Mouse (Mus musculus) 3T3-L1 (cell line): ENCODE results near the gene Akip1.

Source experiments
- DNase-seq: peaks from one replicate; pipeline ENCODE4 v3.0.0-alpha.2; 2015; ENCODE audit warnings: low read depth, low spot score

Akip1 gene

DNA sequence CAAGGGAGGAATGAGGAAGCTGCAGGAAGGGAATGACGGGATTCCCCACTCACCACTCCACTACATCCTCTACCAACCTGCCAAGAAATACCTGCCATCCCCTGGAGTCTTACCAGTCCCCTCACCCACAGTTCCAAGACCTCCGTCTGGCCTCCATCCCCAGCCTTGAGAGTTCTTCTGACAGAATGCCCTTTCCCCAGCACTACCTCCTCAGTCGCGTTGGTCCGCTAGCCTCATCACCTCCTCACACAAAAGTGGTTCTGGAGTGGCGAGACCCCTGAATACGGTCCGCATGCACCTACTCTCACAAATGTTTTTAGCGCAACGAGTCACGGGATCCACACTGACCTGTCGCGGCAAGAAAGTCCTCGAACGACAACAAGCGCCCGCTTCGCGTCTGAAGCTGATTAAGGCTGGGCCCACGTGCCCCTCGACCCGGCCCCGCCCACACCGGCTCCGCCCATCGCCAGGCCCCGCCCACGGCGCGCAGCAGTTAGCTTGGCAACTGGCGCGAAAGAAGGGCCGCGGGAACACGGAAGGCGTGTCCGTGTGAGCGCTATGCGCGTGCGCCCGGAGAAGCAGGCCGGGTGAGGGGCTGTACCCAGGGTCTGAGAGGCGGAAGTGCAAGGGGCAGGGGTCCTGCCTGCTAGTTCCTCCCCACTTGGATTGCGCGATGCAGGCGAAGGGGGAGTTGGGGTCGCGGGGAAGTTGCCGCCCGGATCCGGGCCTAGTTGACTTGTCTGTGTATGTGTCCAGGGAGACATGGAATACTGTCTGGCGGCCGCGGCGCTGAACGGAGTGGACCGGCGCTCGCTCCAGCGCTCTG is at the start of gene Akip1, which contains the start of gene St5:
Akip1 (plus strand) TSS at position 501 of the 826 bp plus-strand sequence.
St5 (minus strand) TSS at position 416 of the 826 bp plus-strand sequence.
- DNase-seq = peak; percentile 58

DNA sequence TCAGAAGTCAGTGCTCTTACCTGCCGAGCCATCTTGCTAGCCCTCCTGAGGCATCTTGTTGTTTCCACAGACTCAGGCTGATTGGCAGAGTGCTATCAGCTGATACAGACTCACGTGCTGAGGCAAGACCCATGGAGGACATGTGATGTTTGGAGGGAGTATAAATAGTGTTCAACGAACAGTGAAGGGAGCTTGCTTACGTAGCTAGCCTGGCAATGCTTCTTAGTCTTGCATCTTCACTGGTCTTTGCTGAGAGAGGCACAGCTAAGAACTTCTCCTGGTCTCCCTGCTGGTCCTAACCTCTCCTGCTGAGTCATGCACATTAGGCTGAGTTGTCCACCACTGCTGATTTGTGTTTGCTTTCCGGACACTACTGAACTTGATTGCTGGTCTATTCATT is 48.6 kb upstream of the Akip1 start:
- no peak for DNase-seq

DNA sequence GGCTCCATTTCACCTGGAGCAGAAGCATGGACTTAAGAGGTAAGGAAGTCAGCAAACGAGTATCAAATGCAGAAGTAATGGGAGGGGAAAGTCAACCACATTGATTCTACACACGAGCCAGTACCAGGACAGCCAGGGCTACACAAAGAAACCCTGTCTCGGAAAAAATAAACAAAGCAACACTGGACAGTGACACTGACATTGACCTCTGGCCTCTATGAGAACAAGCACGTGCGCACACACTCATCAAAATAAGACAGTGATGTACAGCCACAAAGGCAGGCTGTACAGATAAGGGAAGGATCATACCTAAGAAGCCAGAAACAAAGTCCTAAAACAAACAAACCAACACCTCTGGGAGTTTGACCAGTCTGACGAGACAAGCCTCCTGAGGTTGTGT is 45.6 kb upstream of the Akip1 start:
- DNase-seq = no peak

DNA sequence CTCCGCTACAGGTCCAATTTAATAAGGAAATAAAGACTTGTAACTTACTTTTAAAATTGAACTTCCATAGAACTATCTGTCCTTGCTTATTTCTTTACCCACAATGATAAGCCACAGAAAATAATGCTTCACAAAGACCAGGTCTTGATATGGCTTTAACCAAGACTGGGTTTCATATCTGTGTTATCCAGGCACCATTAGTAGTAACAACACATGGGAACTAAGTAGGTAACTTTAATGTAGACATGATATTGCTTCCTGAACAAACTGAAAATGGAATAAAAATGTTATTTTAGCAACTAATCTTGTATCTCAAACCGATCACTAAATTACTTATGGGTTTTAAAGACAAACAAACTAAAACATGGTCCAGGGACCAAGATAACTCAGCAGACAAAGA is 44.2 kb upstream of the Akip1 start:
- DNase-seq = no peak

DNA sequence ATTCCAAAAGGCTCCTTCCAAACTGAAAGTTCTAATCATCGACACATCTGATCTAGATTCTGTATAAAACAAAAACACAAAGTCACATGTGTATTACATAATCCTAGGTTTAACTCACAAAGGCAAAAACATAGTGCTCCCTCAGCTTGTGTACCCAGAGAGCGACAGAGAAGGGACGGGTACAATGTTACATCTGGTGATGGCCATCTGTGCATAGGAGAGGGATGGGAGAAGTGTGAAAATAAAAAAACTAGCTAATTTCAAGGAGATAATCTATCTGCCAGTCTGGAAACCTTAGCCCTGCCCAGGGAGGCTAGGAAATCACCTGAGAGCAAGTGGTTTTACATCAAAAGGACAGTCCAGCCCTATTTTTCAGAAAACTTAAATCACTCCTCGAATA is 40.9 kb upstream of the Akip1 start:
- DNase-seq = no peak

DNA sequence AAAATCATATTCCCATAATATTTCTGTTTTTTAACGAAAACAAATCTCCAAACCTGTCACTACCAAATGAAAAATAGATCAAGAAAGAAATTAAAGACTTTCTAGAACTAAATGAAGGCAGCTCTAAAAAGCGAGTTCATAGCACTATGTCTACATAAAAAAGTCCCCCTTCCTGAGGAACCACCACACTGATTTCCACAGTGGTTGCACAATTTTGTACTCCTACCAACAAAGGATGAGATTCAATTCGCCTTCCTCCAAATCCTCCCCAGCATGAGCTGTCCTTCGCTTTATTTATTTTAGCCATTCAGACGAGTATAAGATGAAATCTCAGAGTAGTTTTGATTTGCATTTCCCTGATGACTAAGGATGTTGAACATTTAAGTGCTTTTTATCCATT is 36.8 kb upstream of the Akip1 start:
- DNase-seq = peak; percentile 50

DNA sequence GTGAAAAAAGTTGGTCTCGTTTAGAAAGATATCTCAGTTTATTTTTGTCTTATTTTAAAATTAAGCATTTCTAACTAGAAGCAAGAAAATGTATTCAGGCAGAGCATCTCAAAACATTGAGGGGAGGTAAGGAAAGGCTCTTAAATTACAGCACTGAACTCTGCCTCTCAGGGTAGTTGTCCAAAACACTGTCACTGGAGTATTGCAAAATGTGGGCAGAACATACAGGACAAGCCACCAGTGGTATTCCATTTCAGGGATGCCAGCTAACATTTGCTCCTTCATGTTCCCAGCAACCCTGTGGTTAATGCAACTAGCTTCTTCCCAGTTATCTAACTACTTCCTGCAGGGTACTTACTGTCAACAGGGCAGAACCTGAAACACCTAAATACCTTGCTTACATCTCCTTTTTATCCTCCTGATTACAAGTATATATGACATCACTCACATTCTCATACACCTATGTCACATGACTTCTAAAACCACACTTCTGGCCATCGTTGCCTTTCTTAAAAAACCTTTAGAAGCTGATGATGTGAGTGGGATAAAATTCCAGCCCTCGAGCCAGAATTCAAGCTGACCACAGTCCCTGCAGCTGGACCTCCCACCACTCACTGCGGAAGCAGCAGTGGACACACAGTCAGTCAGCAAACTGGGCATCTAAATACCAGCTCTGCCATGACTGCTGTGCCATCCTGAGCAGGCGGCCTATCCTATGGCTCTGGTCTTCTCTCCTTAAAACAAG is 33.9 kb upstream of the Akip1 start:
- peak; percentile 63 for DNase-seq

DNA sequence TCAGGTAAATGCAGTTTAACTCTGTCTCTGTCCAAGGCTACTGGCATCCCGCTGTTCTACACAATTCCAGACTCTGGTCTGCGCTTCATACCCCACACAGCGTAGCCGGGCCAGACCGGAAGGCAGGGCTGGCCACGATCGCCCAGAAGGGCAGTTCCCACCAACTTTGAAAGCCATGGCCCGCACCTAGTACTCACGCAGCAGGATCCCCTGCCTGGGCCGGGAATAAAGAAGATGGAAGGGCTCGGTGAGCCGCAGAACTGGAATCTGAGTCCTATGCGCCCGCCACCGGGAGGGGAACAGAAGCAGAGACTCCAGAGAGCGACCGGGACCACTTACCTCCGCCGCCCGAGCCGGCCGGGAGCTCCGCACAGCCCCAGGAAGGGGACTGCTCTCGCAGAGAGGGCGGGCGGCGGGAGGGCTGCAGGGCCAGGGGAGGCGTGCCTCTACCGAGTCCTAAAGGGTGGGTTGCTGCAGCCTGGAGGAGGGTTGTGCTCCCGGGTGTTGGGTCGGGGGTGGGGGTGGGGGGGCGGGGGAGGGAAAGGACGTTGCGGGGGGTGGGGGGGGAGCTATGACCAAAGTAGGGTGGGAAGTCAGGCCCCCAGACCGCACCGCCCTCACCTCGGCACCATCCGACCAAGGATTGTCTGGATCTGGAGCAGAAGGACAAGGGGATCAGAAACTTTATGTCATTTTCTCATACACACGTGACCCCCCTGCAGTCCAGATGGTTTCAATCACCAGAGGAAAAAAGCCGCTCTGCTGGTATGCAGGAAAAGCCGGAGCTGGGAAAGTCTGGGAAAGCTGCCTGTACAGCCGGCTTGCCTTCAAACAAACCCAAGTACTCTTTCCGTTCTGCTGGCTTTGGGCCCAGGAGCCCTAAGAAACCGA is 31.7 kb upstream of the Akip1 start:
- DNase-seq = peak; percentile 95

DNA sequence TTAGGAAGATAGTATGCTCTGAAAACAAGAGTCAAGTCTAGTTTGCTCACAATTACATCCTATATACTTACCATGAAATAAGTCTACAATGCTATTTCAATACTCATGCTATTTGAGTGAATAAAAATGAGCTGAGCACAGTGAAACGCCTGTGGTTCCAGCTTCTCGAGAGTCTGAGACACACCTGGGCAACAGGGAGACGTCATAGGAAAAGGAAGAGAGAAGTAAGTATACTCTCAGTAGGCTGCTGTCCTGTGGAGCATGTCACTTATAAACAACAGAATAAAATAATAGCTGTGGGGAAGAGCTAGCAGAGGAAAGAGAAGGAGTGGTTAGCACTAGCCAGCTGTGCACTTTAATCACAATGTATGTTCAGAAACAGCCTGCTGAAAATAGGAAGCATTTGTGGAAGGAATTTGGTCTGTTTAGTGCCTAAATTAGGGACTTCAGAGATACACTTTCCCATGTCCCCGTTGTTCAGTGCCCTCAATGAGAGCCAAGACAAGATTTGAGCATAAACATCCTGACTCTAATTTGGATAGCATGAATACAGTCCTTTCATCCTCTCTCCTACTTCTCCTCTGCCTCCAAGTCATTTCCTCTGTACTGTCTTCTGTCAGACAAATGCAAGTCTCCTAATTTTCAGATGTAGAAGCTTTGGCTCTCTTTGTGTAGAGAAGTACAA is 28.4 kb upstream of the Akip1 start:
- DNase-seq = no peak

DNA sequence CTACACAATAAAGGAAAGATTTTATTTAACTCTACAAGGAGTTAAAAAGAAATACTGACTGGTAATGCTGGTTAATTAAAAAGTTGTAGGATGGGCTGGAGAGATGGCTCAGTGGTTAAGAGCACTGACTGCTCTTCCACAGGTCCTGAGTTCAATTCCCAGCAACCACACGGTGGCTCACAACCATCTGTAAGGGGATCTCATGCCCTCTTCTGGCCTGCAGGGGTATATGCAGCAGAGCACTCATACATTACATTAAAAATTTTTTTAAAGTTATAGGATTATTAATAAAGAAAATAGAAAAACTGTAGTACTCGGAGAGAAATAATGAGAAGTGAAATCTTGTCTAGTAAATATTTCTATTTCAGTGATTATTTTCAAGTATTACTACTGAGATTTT is 23.2 kb upstream of the Akip1 start:
- no peak for DNase-seq

DNA sequence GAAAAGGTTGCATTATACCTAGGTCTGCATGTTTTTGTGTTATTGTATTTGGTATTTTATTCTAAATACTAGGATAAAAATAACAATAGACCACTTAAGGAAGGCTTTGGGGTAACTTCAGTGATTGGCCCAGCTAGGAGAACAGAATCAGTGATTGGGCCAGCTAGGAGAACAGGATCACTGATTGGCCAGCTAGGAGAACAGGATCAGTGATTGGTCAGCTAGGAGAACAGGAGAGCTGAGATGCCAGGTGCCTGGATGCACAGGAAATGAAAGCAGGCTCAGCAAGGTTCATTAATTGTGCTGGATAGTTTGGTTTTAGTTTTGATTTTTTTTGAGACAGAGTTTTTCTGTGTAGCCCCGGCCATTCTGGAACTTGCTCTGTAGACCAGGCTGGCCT is 22.6 kb upstream of the Akip1 start:
- no peak for DNase-seq

DNA sequence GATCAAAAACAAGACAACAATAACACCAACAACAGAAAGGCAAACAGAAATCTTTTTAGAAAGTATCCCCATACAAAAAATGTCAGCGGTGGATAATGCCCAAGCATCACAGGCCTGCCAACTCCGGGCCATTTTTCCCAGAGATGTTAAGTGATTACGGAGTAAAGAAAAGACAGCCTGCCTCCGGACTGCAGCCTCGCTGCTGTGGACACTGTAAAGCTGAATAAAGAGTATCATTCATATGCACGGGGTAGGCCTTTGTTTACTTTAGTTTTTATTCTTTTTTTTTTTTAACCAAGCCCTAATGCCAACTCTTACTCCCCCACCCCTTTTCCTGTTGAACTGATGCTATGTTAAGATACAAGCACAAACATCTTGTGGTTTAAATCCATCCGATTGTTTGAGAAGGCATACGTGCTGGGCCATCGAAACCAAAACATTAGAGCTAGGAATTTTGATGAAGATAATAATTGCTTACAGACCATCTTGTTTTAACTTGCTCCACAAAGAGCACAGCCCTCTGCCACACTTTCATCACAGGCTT is 16.8 kb upstream of the Akip1 start:
- DNase-seq = no peak

DNA sequence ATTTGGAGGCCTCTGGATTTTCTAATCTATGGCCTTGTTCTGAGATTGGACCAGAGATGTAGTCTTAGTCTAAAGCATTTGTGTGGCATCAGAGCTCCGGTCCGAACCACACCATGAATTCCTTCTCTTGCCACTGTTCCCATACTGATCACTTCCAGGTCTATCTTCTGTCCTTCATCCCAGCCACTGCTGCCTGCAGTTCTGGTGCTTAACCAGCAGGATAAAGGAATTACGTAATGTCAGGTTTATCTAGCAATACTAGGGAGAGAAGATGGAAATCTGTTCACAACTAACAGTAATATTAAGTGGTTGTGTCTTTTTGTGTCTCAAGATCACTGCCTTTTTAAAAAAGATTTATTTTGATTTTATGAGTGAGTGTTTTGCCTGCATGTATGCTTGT is 13.4 kb upstream of the Akip1 start:
- no peak for DNase-seq

DNA sequence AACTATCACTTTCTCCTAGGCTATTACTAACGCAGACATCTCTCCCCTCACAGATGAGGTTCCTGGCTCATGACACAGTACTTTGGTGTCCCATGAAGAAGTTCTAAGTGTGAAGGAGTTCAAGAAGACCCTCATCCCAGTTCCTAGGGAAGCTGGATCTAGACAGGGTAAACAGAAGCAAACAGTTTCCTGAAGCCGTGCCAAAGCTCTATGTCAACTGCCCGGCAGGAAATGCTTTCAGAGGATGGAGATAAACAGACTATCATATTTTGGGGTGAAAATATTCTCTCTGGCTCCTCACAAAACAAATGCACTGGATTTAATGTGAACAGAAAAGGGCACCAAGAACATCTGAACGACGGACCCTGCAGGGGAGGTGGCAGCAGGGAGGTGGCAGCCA is 12.5 kb upstream of the Akip1 start:
- no peak for DNase-seq

DNA sequence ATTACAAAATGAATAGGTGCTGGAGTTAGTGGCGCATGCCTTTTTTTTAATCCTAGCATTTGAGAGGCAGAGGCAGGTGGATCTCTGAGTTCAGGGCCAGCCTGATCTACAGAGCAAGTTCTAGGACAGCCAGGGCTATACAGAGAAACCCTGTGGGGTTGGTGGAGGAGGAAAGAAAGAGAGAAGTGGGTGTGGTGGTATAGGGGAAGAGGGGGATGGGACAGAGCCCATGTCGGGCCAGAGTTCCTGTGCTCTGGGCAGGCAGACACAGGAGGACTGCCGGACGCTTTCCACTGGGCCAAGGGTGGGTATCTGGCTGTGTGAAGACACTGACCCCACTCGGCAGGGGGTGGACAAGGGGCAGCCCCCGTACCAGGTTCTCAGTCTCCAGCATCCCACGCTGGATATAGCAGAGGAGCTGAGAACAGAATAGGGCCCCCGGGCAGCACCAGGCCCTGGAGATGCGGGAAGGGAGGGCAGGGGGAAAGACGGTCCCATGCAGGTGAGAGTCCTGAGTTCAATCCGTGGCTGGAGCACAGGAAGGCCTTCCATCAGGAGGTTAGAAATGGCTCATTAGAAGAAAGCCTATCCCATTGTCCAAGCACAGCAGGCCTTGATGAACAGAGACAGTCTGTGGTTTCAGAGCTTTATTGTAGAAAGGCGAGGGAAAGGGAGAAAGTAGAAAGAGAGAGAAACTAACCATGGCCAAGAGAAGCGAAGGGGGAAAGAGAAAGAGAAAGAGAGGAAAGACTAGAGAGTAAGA is 8.7 kb upstream of the Akip1 start:
- no peak for DNase-seq

DNA sequence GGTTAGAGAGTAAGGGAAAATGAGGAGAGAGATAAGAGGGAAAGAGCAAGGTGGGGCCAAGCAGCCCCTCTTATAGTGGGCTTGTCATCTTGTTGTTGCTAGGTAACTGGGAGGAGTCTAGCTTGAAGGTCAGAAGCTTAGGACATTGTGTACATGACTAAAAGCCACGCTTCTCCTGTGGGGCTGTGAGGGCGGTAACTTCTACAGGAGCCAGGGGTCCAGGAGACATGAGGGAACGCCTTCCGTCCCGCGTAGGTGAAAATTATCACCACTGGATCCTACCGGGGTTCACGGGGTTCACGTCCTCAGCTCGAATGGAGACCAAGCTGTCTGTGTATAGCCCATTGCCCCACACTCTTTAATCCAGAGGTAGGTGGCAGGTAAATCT is 8.2 kb upstream of the Akip1 start:
- DNase-seq = no peak

DNA sequence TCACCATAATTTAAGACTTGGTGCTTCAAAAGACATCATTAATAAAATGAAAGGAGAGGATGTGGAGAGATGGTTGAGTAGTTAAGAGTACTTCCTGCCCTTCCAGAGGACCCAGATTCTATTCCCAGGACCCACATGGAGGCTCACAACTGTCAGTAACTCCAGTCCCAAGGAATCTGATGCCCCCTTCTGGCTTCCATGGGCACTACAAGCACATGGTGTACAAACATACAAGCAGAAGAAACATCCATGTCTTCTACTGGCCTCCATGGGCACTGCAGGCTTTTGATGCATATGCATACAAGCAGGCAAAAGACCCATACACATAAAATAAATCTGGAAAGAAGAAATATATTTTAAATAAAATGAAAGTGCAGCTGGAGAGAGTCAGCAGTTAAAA is 3.3 kb upstream of the Akip1 start:
- DNase-seq = peak; percentile 29

DNA sequence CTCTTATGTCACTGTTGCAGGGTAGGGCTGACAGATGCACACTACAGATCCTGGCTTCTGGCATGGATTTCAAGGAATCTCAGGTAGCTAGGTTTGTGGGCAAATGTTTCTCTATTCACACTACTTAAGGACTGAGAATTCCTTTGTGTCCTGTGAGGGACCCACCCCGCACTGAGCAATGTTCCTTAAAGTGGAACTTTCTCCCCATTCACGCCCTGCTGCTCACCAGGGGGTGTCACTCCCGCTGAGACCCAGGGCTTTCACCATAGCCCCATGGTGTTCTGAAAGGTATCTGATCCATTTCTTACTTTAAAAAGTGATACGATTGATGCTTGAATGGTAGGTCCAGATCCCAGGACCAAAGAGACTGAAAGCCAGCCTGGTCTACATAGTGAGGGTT is 769 bp upstream of the Akip1 start:
- no peak for DNase-seq

DNA sequence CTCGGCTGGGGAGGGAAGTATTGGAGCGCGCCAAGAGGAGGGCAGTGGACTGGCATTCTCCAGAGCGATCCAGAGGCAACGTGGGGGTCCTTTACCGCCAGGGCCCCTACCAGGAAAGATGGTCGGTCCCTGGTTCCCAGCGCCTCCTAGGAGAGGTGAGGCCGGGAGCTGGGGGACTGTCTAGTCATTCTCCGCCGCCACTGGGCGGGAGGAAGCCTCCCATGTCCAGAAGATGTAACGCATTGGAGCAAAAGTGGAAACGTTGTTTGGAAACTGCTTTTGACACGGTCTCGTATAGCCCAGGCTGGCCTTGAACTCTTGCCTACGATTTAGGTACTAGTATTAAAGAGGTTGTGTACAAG is 507 bp downstream of the Akip1 start:
- no peak for DNase-seq

DNA sequence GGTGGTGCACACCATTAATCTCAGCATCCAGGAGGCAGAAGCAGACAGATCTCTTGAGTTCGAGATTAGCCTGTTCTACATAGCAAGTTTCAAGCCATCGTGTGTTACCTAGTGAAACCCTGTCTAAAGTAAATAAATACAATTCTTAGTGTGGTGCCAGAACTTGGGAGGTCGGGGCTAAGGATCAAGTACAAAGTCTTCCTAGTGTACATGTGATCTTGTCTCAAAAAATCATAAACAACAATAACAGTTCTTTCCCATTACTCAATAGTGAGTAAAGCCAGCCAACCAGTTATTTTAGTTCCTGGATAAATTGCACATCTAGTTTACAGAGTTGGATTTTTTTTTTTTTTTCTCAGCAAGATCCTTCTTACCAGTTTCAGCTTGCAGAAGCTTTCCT is 971 bp downstream of the Akip1 start:
- DNase-seq = no peak
